Mouse (Mus musculus) A20 (cell line): ENCODE measurements around the gene Pygm.
A peak's percentile ranks its signal among the peaks of the same experiment; 100 is the strongest.

Source experiments
- DNase-seq: peaks from one replicate; pipeline ENCODE4 v3.0.0-alpha.2; 2011; ENCODE audit warnings: low read depth, low spot score

Gene Pygm

GRCm38 (mm10) chr19:6428501-6429200 lies 44.5 kb downstream of the Pygm start:
- DNase-seq: no peak

DNA sequence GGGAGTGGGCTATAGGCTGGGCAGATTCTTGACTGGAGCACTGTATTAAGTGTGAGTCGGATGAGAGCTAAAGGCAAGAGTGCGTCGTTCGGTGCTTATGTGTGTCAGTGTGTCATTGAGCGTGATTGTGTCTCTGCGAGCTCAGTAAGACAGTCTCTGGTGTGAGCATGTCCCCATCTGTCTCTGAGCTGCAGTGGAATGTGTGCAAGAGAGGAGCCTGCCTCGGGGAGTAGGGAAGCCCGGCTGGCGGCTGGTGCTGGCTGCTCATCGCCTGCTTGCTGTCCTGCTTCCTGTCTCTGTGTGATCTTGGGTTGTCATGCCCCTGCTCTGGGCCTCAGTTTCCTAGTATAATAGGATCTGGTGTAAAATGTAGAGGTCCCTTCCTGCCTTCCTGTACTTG lies 58.8 kb downstream of the Pygm start:
- no peak for DNase-seq

DNA sequence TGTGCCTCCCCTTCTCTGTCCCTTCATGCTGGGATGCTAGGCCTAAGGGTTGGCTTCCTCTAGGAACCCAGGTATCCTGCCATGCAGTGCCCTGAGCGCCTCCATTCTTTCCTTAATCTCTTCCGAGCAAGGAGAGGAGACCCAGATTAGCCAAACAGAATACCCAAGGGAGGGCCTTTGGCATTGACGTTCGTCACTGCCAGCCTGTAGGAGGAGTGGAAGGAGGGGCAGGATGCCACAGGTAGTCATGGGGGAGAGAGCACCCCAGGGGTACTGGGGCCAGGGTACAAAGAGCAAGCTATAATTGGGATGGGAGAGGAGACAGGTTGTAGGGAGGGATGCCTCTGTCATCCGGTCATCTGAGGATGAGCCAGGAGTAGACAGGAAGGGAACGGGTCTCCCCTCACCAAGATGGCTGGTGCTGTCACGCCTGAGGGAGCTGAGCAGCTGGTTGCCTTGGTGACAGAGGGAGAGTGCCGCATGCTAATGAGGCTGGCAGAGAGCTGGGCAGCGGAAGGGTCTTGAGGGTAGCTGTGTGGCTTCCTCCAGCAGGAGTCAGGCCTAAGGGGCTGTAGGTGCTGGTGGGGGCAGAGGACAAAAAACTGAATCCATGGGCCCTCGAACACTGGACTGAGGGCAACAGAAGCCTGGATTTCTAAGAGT lies 61.7 kb downstream of the Pygm start:
- DNase-seq: peak; percentile 73

- DNase-seq: no peak
Observed at GRCm38 (mm10) chr19:6446736-6447437, 62.7 kb downstream of the Pygm start.
